Mouse (Mus musculus): ENCODE measurements around the gene Ctsw. TPM values are rescaled to one million over a fixed set of nuclear protein-coding genes. Genes with fewer than 3 reads are reported as not detected.
A peak's percentile ranks its signal among the peaks of the same experiment; 100 is the strongest.

The Ctsw gene
- polyA plus RNA-seq, 1 experiment = 2.2 TPM

GRCm38 (mm10) chr19:5487768-5488550 is 19.7 kb upstream of the Ctsw start, which contains the start of gene Mus81:
Mus81 (minus strand) TSS chr19:5488402.
- peak; percentile 69 for DNase-seq (ENCODE audit: low read depth)

- no peak for DNase-seq (ENCODE audit: low read depth)
These were observed 18.5 kb upstream of the Ctsw start for GRCm38 (mm10) chr19:5486771-5487170.

DNA sequence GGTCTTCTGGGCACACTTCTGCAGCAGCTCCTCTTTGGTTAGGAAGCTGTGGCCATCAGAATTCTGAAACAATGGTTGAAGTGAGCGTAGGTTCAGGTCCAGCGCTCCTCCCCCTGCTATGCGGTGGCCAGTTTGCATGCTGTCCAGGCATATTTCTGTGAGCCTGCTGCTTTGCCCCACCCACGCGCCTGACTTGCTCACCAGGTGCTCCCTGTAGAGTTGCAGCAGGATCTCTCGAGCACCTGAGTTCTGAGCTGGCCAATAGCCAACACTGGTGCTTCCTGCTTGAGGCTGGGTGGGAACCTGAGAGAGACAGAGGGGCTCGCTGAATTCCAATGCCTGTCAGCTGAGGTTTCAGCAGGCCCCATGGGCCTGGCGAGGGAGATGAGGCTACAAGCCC is 18.0 kb upstream of the Ctsw start:
- no peak for DNase-seq (ENCODE audit: low read depth)

DNA sequence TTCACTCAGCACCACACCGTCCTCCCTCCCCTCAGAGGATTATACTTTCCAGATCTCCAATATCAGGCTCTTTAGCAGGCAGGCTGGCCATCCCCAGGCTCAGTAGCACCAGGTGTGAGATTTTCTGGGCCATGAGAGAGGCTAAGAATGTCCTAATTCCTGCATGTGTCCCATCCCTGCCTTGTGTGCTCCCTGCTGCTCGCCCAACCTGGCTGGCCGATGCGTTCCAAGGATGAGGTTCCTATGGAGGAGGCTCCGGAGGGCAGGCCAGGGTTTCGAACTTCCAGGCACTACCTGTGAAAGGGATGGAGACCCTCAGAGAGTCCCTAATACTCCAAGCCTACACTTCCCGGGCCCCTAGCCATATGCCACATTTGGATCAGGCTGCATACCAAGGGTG is 17.5 kb upstream of the Ctsw start:
- no peak for DNase-seq (ENCODE audit: low read depth)

- DNase-seq (ENCODE audit: low read depth) = no peak
These were observed 17.1 kb upstream of the Ctsw start for GRCm38 (mm10) chr19:5485371-5485770.

GRCm38 (mm10) chr19:5484496-5484895 is 16.2 kb upstream of the Ctsw start:
- DNase-seq (ENCODE audit: low read depth) = no peak

- no peak for DNase-seq (ENCODE audit: low read depth)
These were observed 15.4 kb upstream of the Ctsw start for GRCm38 (mm10) chr19:5483386-5484359.

DNA sequence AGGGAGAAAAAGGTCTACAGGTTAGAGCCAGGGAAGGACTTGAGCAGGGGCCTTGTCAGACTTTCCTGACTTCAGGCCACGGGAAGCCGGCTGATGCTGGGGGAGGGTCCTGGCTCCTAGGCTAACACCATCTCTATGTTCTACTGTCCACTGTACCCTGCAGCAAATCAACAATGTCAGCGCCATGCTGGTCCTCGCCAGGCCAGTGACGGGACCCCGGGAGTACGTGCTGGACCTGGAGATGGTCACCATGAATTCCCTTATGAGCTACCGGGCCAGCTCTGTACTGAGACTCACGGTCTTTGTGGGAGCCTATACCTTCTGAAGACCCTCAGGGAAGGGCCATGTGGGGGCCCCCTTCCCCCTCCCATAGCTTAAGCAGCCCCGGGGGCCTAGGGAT is 13.1 kb upstream of the Ctsw start:
- DNase-seq (ENCODE audit: low read depth) = no peak

- DNase-seq (ENCODE audit: low read depth) = no peak
These were observed 11.7 kb upstream of the Ctsw start for GRCm38 (mm10) chr19:5480016-5480415.

- DNase-seq (ENCODE audit: low read depth) = no peak
These were observed 9.5 kb upstream of the Ctsw start for GRCm38 (mm10) chr19:5477668-5478300.

GRCm38 (mm10) chr19:5477004-5477667 is 8.8 kb upstream of the Ctsw start:
- DNase-seq (ENCODE audit: low read depth) = no peak

DNA sequence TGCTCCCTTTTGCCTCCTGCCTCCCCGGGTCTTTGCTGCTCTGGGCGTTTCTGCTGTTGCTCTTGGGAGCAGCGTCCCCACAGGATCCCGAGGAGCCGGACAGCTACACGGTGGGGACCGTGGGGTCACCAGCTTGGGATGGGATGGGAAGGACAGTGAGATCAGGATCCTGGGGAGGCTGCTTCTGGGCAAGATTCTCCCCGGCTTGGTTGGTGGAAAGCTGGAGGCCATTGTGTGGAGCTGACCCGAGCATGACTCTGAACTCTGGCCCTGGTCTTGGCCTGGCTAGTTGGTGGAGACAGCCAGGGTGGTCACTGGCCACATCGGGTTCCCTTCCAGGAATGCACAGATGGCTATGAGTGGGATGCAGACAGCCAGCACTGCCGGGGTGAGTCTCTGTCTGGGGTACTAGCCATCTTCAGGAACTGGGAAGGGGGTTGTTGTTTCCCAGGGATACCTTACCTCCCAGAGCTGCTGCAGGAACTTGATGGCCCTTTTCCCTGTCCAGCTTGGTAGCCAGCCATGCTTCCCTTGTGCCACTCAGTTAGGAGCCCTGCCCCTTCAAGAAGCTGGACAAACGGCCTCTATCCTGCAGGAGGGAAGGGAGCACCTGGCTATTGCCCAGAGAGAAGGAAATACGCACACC is 6.9 kb upstream of the Ctsw start:
- DNase-seq (ENCODE audit: low read depth) = no peak

DNA sequence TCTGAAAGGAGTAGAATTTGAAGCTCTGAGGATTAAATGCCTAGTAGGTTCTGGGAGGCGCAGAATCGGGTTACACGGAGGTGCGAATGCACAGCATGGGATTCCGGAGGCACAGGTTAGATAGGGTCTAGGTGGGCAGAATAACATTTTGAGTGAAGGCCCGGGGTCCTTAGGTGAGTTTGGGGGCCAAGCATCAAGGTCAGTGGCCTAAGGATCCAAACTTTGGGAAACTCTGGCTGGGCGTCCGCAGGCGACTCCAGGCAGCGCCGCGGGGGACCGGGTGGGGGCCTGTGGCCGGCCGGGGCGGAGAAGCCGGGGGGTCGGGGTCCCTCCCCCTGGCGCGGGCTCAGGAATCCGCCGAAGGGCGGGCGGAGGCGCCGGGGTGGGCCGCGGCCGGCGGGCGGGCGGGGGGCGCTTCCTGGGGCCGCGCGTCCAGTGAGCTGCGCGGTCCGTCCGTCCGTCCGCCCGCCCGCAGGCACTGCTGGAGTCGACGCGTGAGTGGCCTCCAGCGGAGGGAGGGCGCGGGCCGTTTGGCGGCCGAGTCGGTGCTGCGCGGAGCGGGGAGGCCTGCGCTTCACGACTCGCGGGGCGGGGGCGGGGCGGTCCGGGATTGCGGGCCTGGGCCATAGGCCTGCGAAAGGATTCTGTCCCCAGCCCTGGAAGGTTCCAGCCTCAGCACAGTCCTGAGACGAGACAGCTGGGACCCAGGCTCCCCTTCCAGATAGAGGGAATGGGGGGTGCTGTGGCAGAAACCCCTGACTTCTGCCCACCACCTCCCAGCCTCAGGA is 6.2 kb upstream of the Ctsw start:
- DNase-seq (ENCODE audit: low read depth) = no peak

- no peak for DNase-seq (ENCODE audit: low read depth)
These were observed 5.4 kb upstream of the Ctsw start, which contains the start of gene Efemp2 for GRCm38 (mm10) chr19:5473720-5474119. Efemp2 (plus strand) TSS chr19:5473954.

DNA sequence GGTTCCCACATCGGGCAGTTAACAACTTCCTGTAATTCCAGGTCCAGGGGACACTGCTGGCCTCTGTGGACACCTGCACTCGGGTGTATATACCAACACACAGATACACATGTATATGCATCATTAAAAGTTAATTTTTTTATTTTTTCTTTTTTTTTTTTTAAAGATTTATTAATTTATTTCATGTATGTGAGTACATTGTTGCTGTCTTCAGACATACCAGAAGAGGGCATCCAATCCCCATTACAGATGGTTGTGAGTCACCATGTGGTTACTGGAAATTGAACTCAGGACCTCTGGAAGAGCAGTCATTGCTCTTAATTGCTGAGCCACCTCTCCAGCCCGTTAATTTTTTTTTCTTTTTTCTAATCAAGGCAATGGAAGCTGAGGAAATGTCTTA is 4.5 kb upstream of the Ctsw start:
- no peak for DNase-seq (ENCODE audit: low read depth)

GRCm38 (mm10) chr19:5471846-5472245 is 3.5 kb upstream of the Ctsw start:
- DNase-seq (ENCODE audit: low read depth) = no peak

DNA sequence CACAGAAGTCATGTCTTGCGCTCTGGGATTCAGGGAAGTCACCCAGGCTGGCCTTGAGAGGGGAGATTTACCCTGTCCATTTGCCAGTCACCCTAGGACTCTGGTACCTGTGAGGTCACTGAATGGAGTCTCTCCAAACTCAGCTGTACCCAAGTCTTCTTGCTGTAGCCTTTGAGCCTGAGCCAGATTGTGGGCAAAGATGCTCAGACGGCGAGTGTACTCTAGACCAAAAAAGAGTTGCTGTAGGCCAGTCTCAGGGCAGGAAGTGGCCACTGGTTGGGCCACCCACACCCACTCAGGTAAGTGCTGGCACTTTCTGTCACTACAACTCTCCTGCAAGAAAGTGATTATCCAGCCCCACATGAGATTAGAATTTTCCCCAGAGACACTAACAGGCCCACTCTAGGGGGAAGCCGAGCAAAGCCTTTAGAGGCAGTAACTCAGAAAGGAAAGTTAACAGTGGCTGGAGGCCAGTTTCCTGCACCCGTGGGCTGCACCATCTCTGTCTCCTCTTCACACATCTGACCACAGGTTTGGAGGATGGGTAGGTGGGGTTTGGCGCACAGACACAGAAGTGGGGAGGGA is 1.3 kb downstream of the Ctsw start:
- DNase-seq (ENCODE audit: low read depth) = no peak

DNA sequence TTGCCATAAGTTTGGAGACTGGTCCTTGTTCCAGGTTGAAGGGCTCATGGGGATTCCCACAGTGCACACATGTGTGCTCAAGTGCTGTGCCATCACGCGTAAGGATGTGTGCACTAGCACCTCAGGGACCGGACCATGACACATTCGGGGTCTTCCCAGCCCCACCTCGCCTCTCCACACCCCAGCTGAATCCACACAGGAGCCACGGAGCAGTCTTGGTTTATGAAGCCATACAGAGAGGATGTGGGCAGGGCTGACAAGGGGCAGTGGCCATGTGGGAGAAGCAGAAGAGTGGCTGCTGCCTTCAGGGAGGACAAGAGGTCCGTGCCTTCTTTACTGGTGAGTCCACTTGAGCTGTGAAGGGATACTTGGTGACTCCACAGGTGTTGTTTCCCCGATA is 3.3 kb downstream of the Ctsw start:
- no peak for DNase-seq (ENCODE audit: low read depth)

DNA sequence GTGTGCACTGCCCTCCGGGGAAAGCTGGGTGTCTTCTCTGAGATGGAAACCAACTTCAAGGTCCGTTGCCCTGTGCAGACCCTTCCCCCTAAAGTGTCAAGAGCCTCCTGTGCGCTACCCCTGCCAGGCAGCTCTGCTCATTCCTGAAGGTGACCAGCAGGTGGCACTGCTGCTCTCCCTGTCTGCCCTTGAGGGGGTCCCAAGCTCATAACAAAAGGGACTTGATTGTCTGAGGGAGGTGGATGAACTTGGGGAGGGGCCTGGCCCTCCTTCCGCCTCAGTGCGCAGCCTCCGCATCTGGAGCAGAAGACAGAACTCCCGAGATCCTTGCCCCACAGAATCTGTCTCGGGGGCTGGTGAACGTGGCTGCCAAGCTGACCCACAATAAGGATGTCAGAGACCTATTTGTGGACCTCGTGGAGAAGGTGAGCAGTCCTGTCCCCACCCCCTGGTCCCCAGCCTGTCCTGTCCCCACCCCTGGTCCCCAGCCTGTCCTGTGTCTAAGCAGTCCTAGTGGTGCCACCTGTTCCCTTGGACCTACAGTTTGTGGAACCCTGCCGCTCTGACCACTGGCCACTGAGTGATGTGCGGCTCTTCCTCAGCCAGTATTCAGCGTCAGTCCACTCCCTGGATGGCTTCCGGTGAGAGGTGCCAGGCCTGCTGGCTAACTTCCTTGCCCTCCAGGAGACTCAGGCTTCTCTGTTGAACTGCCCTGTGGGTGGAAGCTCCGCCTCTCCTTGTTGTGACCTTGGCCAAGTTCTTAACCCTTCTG is 4.3 kb downstream of the Ctsw start:
- no peak for DNase-seq (ENCODE audit: low read depth)
